Mouse (Mus musculus) limb, embryonic 11.5 days (tissue): ENCODE measurements around the gene Gyg. TPM values are rescaled to one million over a fixed set of nuclear protein-coding genes. Genes with fewer than 3 reads are reported as not detected.

Source experiments
- ATAC-seq: fragments of 200-750 bp; cut with Nextera tagmentation; 2 replicates; pipeline ENCODE4 v1.8.0; 2017; ENCODE audit warnings: low read depth; ENCODE audit not compliant: insufficient number of reproducible peaks, low FRiP score, low TSS enrichment
- DNase-seq: peaks from one replicate; pipeline ENCODE4 v3.0.0-alpha.2; 2015; ENCODE audit warnings: low spot score
- H3K27ac ChIP-seq: fragments of 300-500 bp; sonication (generic); replicated peaks from 2 replicates; pipeline ENCODE4 v1.5.1; 2014; ENCODE audit warnings: low read depth, mild to moderate bottlenecking, low read length
- H3K27me3 ChIP-seq: fragments of 300-500 bp; sonication (generic); 2 replicates; pipeline ENCODE4 v1.6.1; 2014; ENCODE audit warnings: mild to moderate bottlenecking, low read length, mixed read lengths; ENCODE audit not compliant: control insufficient read depth, insufficient read depth
- H3K36me3 ChIP-seq: fragments of 300-500 bp; sonication (generic); 2 replicates; pipeline ENCODE4 v1.6.1; 2014; ENCODE audit warnings: mild to moderate bottlenecking, low read length, moderate library complexity, mixed read lengths; ENCODE audit not compliant: control insufficient read depth, insufficient read depth
- H3K4me1 ChIP-seq: fragments of 300-500 bp; sonication (generic); 2 replicates; pipeline ENCODE4 v1.6.1; 2014; ENCODE audit warnings: low read length, mixed read lengths; ENCODE audit not compliant: control insufficient read depth, insufficient read depth
- H3K4me2 ChIP-seq: fragments of 300-500 bp; sonication (generic); 2 replicates; pipeline ENCODE4 v1.6.1; 2014; ENCODE audit warnings: low read depth, mild to moderate bottlenecking, moderate library complexity; ENCODE audit not compliant: severe bottlenecking
- H3K4me3 ChIP-seq: fragments of 300-500 bp; sonication (generic); 2 replicates; pipeline ENCODE4 v1.5.1; 2014; ENCODE audit warnings: low read depth, low read length
- H3K9ac ChIP-seq: fragments of 300-500 bp; sonication (generic); 2 replicates; pipeline ENCODE4 v1.6.1; 2014; ENCODE audit warnings: mild to moderate bottlenecking, low read length
- H3K9me3 ChIP-seq: fragments of 300-500 bp; sonication (generic); 2 replicates; pipeline ENCODE4 v1.6.1; 2016; ENCODE audit warnings: low read length; ENCODE audit not compliant: control insufficient read depth
- WGBS: fragments of 180-500 bp; shearing (Covaris S2); extraction: QIAGEN DNeasy Blood & Tissue Kit; methylation state at CpG from one replicate; pipeline ENCODE4 v1.1.7; 2014; 5-methylcytosine and 5-hydroxymethylcytosine counted together
- polyA plus RNA-seq: library from polyadenylated mRNA; unstranded; fragments of >200 nt; fragmentation: Nextera tagmentation; extraction: Ambion mirVana; gene quantifications from 2 replicates; pipeline ENCODE4 v1.2.1, GENCODE M21; 2014

Gyg gene
- polyA plus RNA-seq, 1 experiment from 2014 or later, result 44.9 TPM

- Histone ChIP-seq H3K4me2 (no peak overlapping the region), H3K9ac (no peak overlapping the region), H3K27me3 (no peaks in the 10 kb centered on the region), H3K4me1 (no peaks in the 10 kb centered on the region), H3K9me3 (no peaks in the 10 kb centered on the region), H3K27ac (no peak overlapping the region), H3K36me3 (no peaks in the 10 kb centered on the region; the same call in 1 of the 2 replicates), H3K4me3 (no peak overlapping the region)
- DNase-seq, result no peak
- 85% methylated on average over 3 of the region's 3 CpGs for WGBS
- no peak for ATAC-seq
Measured at GRCm38 (mm10) chr3:20103830-20104229, 51.3 kb downstream of the Gyg start.

DNA sequence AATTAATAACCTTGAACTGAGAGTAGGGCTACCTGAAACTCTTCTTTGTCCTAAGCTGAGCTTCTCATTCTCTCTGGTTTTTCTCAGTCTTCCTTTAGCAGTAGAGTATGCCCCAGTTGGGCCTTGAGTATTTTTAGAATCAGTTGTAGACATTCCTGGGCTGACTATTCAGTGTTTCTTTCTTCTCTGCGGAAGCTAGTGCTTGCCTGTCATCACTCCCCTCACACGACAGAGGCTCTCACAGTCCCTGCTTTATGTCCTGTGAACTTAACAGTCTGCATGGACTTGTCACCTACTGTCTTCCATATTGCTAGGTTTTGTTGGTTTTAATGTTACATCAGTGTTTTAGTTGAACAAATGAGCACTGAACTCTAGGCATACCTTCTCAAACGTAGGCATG is 73.0 kb downstream of the Gyg start:
- no peak for ATAC-seq
- Histone ChIP-seq H3K4me3 (no peak overlapping the region), H3K4me1 (no peaks in the 10 kb centered on the region), H3K27ac (no peak overlapping the region), H3K36me3 (no peaks in the 10 kb centered on the region), H3K9ac (no peak overlapping the region), H3K9me3 (no peaks in the 10 kb centered on the region), H3K27me3 (no peaks in the 10 kb centered on the region), H3K4me2 (no peak overlapping the region)
- no peak for DNase-seq
- 81% methylated on average over 3 of the region's 3 CpGs for WGBS

GRCm38 (mm10) chr3:20076145-20077053 is 78.7 kb downstream of the Gyg start:
- 87% methylated on average over 11 of the region's 11 CpGs for WGBS
- Histone ChIP-seq H3K4me3 (no peak overlapping the region), H3K27ac (no peak overlapping the region), H3K4me2 (no peak overlapping the region), H3K36me3 (peaks cover 3% of the 10 kb centered on the region; the same call in 1 of the 2 replicates), H3K27me3 (no peaks in the 10 kb centered on the region), H3K9ac (no peak overlapping the region), H3K4me1 (no peaks in the 10 kb centered on the region), H3K9me3 (no peaks in the 10 kb centered on the region)
- ATAC-seq (no peak), DNase-seq (no peak)

Other genes starting within 250 kb of the Gyg start
- 0.05 and 0.27 TPM in 2 replicates for gene Cp, start 198.3 kb downstream of the Gyg start, polyA plus RNA-seq
- 7.8 and 8.3 TPM in 2 replicates for gene Hps3, start 120.0 kb downstream of the Gyg start, polyA plus RNA-seq
- 20.4 and 21.4 TPM in 2 replicates for gene Hltf, start 97.5 kb downstream of the Gyg start, polyA plus RNA-seq
- gene Cpa3, start 86.9 kb upstream of the Gyg start, polyA plus RNA-seq, result 0.72 and 0.83 TPM in 2 replicates
- gene Cpb1, start 120.4 kb upstream of the Gyg start, polyA plus RNA-seq, result not detected in 2 replicates
- 0.09 TPM in 1 of 2 replicates, not detected in the other for gene Agtr1b, start 211.9 kb upstream of the Gyg start, polyA plus RNA-seq